Mouse (Mus musculus) intestine, postnatal 0 days (tissue): ENCODE measurements at regions not wholly inside any gene's neighbourhood (a gene's known extent, or its start where the extent isn't known, plus 50 kb on each side); places are given as distances from the start of the nearest gene placed in this dataset.
A peak's percentile ranks its signal among the peaks of the same experiment; 100 is the strongest.

ENCODE experiments used
- ATAC-seq: fragments of 200-750 bp; cut with Nextera tagmentation; 2 replicates; pipeline ENCODE4 v1.8.0; 2017; ENCODE audit warnings: mild to moderate bottlenecking, moderate TSS enrichment, moderate library complexity
- H3K27ac ChIP-seq: fragments of 300-500 bp; sonication (generic); 2 replicates; pipeline ENCODE4 v1.5.1; 2014; ENCODE audit warnings: mild to moderate bottlenecking, low read depth, low read length, moderate library complexity
- H3K27me3 ChIP-seq: fragments of 300-500 bp; sonication (generic); replicated peaks from 2 replicates; pipeline ENCODE4 v1.6.1; 2014; ENCODE audit warnings: low read length, mixed read lengths; ENCODE audit not compliant: control insufficient read depth, insufficient read depth
- H3K36me3 ChIP-seq: fragments of 300-500 bp; sonication (generic); 2 replicates; pipeline ENCODE4 v1.6.1; 2014; ENCODE audit warnings: mild to moderate bottlenecking, moderate library complexity; ENCODE audit not compliant: control insufficient read depth, insufficient read depth
- H3K4me1 ChIP-seq: fragments of 300-500 bp; sonication (generic); replicated peaks from 2 replicates; pipeline ENCODE4 v1.6.1; 2014; ENCODE audit warnings: antibody characterized with exemption, low read length, mixed read lengths; ENCODE audit not compliant: control insufficient read depth, insufficient read depth
- H3K4me2 ChIP-seq: fragments of 300-500 bp; sonication (generic); replicated peaks from 2 replicates; pipeline ENCODE4 v1.6.1; 2014; ENCODE audit warnings: low read depth, mild to moderate bottlenecking, moderate library complexity
- H3K4me3 ChIP-seq: fragments of 300-500 bp; sonication (generic); 2 replicates; pipeline ENCODE4 v1.5.1; 2014; ENCODE audit warnings: low read depth, low read length
- H3K9ac ChIP-seq: fragments of 300-500 bp; sonication (generic); 2 replicates; pipeline ENCODE4 v1.6.1; 2014; ENCODE audit warnings: mild to moderate bottlenecking, low read depth, low read length
- H3K9me3 ChIP-seq: fragments of 300-500 bp; sonication (generic); 2 replicates; pipeline ENCODE4 v1.6.1; 2016; ENCODE audit warnings: mixed run types; ENCODE audit not compliant: control insufficient read depth
- CTCF ChIP-seq: sonication (generic); IDR thresholded peaks from 2 replicates; pipeline ENCODE4 v1.5.1; 2016; ENCODE audit warnings: low read depth, mild to moderate bottlenecking, control low read depth, antibody characterized with exemption, moderate library complexity
- WGBS: fragments of 180-500 bp; shearing (Covaris S2); extraction: QIAGEN DNeasy Blood & Tissue Kit; methylation state at CpG from one replicate; pipeline ENCODE4 v1.1.7; 2014; 5-methylcytosine and 5-hydroxymethylcytosine counted together

GRCm38 (mm10) chr11:10205257-10205656 is 908.8 kb upstream of the Vwc2 start:
- no peak overlapping the region for H3K4me2 ChIP-seq
- ATAC-seq = no peak
- 0 out of 2 replicates have a peak, but pooled peaks have one; percentile 2 for TF ChIP-seq CTCF
- H3K36me3 ChIP-seq = no peaks in the 10 kb centered on the region
- H3K4me3 ChIP-seq = no peak overlapping the region
- no peaks in the 10 kb centered on the region for H3K27me3 ChIP-seq
- 69% methylated on average over 3 of the region's 3 CpGs for WGBS
- H3K9me3 ChIP-seq = no peaks in the 10 kb centered on the region
- no peak overlapping the region for H3K27ac ChIP-seq
- no peak overlapping the region for H3K9ac ChIP-seq
- H3K4me1 ChIP-seq = no peaks in the 10 kb centered on the region
